Mouse (Mus musculus): ENCODE results near the gene Pnpla3. TPM values are rescaled to one million over a fixed set of nuclear protein-coding genes. Genes with fewer than 3 reads are reported as not detected.

The Pnpla3 gene
- polyA plus RNA-seq, 1 experiment = 777 TPM

- DNase-seq (ENCODE audit: low read depth) = no peak
Measured at GRCm38 (mm10) chr15:84217969-84218782, 50.5 kb downstream of the Pnpla3 start.

GRCm38 (mm10) chr15:84218783-84219271, 51.2 kb downstream of the Pnpla3 start:
- DNase-seq (ENCODE audit: low read depth) = no peak

GRCm38 (mm10) chr15:84221539-84221938, 53.9 kb downstream of the Pnpla3 start:
- DNase-seq (ENCODE audit: low read depth) = no peak

- DNase-seq (ENCODE audit: low read depth) = no peak
Measured at GRCm38 (mm10) chr15:84223423-84223822, 55.8 kb downstream of the Pnpla3 start.

- DNase-seq (ENCODE audit: low read depth) = no peak
Measured at GRCm38 (mm10) chr15:84224779-84225178, 57.1 kb downstream of the Pnpla3 start.

GRCm38 (mm10) chr15:84226918-84227317, 59.3 kb downstream of the Pnpla3 start:
- DNase-seq (ENCODE audit: low read depth) = no peak

GRCm38 (mm10) chr15:84230661-84231060, 63.0 kb downstream of the Pnpla3 start:
- DNase-seq (ENCODE audit: low read depth) = no peak

- DNase-seq (ENCODE audit: low read depth) = no peak
Measured at GRCm38 (mm10) chr15:84231113-84231712, 63.6 kb downstream of the Pnpla3 start.

GRCm38 (mm10) chr15:84231721-84232561, 64.3 kb downstream of the Pnpla3 start, which contains the start of gene Parvb:
Parvb (plus strand) TSS chr15:84232043.
- no peak for DNase-seq (ENCODE audit: low read depth)

- DNase-seq (ENCODE audit: low read depth) = no peak
Measured at GRCm38 (mm10) chr15:84232609-84233008, 65.0 kb downstream of the Pnpla3 start.

GRCm38 (mm10) chr15:84234794-84235581, 67.4 kb downstream of the Pnpla3 start:
- no peak for DNase-seq (ENCODE audit: low read depth)

GRCm38 (mm10) chr15:84235646-84236045, 68.0 kb downstream of the Pnpla3 start:
- DNase-seq (ENCODE audit: low read depth) = no peak

Other genes with a start within 250 kb of the Pnpla3 start
- 0.45 and 1.3 TPM in 2 replicates for gene Efcab6, start 102.5 kb upstream of the Pnpla3 start, polyA plus RNA-seq (2012; rRNA removed)
- 0.07 and 0.19 TPM in 2 replicates for gene Sult4a1, start 62.1 kb upstream of the Pnpla3 start, polyA plus RNA-seq (2012; rRNA removed)
- gene Pnpla5, start 44.7 kb upstream of the Pnpla3 start, polyA plus RNA-seq (2012; rRNA removed) = 0.10 and 0.53 TPM in 2 replicates
- 10.7 and 12.5 TPM in 2 replicates for gene Samm50, start 24.4 kb downstream of the Pnpla3 start, polyA plus RNA-seq (2012; rRNA removed)
- 7.4 and 7.5 TPM in 2 replicates for gene Parvb, start 64.2 kb downstream of the Pnpla3 start, polyA plus RNA-seq (2012; rRNA removed)
- 2.0 and 2.3 TPM in 2 replicates for gene Parvg, start 156.2 kb downstream of the Pnpla3 start, polyA plus RNA-seq (2012; rRNA removed)